Mouse (Mus musculus): Measurements from ENCODE around the gene Ncapg.
"Not testable (repeated sequence)": the region's sequence is repeated elsewhere in the genome, so short reads cannot be mapped to it uniquely, and the experiment has no call there.

The Ncapg gene

GRCm38 (mm10) chr5:45669598-45670279 lies at the start of gene Ncapg:
Gene Ncapg (plus strand): TSS chr5:45669919.
- DNase-seq (ENCODE audit: low spot score) = peak; percentile 96

GRCm38 (mm10) chr5:45621511-45621910 lies 48.2 kb upstream of the Ncapg start:
- no peak for DNase-seq (ENCODE audit: low spot score)

DNA sequence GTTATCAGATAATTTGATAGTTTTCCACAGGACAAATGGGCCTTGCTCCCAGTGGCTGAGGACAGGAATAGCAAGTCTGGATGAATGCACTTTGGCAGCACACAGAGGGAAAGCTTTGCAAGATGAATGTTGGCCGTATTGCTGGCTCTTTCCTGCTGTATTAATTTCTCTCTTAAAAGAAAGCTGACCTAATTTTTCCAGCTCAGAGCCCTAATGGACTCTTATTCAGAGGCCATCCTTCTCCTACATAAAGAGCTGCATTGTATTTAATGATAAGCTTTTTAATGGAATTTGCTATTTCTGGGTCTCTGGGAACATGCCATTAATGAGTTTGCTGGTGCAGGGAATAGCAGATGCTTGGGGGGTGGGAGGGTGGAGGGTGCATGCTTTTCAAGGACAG lies 41.9 kb upstream of the Ncapg start:
- DNase-seq (ENCODE audit: low spot score) = peak; percentile 60

GRCm38 (mm10) chr5:45629470-45629869 lies 40.2 kb upstream of the Ncapg start:
- no peak for DNase-seq (ENCODE audit: low spot score)

DNA sequence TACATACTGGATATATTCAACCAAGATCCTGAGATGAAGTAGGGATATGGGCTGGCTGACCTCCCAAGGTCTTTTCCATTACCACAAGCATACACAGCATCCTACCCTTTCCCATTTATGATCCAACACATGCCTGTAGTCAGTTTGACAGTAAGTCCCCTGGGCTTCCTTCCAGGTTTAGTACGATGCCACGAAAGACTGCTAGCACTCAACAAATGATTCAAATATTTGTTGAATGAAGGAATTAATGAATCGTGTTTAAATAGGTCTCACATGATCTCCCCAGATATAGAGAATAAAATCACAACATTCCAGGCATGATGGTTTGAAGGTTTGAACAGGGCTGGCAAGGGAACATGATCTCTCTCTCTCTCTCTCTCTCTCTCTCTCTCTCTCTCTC lies 31.3 kb upstream of the Ncapg start:
- no peak for DNase-seq (ENCODE audit: low spot score)

- DNase-seq (ENCODE audit: low spot score) = peak; percentile 56
Observed at GRCm38 (mm10) chr5:45638806-45639714, 30.7 kb upstream of the Ncapg start, which contains the start of gene Fam184b. Gene Fam184b (minus strand): TSS chr5:45639614.

DNA sequence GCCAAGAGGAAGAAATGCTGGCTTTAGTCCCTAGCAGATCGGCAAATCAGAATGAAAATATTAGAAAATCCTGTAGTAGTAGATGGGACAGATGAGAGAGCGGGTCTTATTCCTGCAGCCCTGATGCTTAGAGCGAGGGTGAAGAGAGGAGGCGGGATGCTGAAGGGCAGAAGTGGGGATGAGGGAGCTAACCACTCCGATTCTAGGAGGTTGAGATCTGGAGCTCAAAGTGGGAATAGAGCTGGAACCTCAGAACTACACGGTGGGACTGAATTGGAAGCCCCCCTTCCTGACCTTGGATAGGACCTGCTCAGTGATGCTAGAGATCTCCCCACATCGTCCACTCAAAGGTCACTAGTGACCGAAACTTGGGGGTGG lies 30.0 kb upstream of the Ncapg start:
- DNase-seq (ENCODE audit: low spot score) = no peak

GRCm38 (mm10) chr5:45651026-45651703 lies 18.6 kb upstream of the Ncapg start:
- DNase-seq (ENCODE audit: low spot score) = no peak

DNA sequence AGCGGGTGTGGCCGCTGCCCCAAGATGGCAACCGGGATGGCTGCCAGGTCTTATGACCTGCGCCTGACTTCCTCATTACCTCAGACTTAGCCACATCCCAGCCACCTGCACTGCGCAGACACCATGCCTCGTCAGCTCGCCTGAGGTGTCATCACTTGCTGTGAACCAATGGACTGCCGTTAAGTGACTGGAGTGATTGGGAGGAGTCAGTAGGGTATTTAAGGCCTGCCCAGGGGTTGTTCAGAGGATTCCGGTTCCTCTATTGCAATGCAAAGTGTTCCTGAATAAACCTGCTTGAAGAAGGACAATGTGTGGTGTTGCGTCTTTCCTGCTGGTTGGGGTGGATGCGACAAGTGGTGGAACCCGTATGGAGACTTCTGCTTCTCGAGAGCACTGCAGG lies 11.3 kb upstream of the Ncapg start:
- DNase-seq (ENCODE audit: low spot score) = not testable (repeated sequence)

- peak; percentile 69 for DNase-seq (ENCODE audit: low spot score)
Observed at GRCm38 (mm10) chr5:45668324-45668723, 1.4 kb upstream of the Ncapg start.

DNA sequence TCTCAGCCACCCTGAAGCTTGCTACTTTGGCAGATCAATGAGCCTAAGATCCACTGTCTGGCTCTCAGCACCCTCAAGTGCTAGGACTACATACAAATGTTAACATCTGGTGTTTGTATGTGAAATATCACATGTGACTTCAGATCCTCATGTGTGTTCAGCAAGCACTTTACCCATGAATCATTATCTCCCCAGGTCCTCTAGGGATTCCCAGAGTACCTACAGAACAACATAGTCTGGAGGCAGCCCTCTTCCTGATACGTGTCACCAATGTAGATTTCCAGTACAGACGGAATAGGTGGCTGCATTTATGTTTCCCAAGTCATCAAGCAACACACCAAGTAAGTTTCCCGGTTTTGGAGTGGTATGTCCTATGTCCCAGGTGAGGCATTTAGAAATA lies 888 bp upstream of the Ncapg start:
- peak; percentile 20 for DNase-seq (ENCODE audit: low spot score)

- DNase-seq (ENCODE audit: low spot score) = no peak
Observed at GRCm38 (mm10) chr5:45669234-45669597, 503 bp upstream of the Ncapg start.

DNA sequence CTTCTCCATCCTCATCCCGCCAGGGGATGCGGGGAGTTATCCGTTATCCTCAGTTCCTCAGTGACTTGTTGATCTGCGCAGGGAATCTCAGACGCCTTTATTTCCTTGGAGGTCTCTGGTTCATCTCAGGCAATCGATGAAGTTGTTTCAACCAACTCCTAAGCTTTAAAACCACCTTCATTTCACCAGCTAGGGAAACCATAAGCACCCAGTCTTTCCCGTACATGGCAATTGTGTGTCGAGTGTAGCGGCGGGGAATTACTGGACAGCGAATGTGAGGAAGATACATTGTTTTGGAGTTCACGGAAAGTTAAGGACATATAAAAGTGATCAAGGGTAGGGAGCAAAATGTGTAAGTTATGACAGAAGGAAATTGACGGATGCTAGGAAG lies 556 bp downstream of the Ncapg start:
- DNase-seq (ENCODE audit: low spot score) = no peak

- DNase-seq (ENCODE audit: low spot score) = no peak
Observed at GRCm38 (mm10) chr5:45670894-45671494, 1.3 kb downstream of the Ncapg start.

DNA sequence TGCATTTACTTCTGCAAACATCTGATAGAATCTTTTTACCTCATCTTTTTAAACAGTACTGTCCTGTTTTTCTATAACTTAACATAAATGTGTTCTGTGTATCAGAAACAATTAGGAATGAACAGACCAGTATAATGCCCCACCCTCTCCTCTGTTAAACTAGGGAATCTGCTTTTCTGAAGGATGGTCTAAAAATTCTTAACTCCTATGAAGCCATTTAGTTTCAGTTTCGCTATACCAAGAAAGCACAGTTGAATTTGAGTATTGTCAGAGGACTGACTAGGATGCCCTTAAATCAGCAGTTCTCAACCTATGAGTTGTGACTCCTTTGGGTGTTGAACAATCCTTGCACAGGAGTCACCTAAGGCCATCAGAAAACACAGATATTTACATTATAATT lies 5.3 kb downstream of the Ncapg start:
- DNase-seq (ENCODE audit: low spot score) = no peak

DNA sequence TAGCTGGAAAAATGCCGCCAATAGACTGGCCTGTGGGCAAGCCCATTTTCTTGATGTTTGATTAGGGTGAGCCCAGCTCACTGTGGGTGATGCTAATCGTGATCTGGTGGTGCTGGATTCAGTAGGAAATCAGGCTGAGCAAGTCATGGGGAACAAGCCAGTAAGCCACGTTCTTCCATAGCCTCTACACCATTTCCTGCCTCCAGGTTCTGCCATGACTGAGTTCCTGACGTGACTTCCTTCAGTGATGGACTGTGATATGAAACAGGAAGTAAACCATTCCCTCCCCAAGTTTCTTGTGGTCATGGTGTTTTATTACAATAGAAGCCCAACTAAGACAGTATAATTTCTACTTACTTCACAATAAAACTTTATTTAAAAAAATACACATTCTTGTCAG lies 7.9 kb downstream of the Ncapg start:
- DNase-seq (ENCODE audit: low spot score) = no peak

GRCm38 (mm10) chr5:45679955-45680354 lies 10.2 kb downstream of the Ncapg start:
- no peak for DNase-seq (ENCODE audit: low spot score)

GRCm38 (mm10) chr5:45683388-45683787 lies 13.7 kb downstream of the Ncapg start:
- DNase-seq (ENCODE audit: low spot score) = no peak

DNA sequence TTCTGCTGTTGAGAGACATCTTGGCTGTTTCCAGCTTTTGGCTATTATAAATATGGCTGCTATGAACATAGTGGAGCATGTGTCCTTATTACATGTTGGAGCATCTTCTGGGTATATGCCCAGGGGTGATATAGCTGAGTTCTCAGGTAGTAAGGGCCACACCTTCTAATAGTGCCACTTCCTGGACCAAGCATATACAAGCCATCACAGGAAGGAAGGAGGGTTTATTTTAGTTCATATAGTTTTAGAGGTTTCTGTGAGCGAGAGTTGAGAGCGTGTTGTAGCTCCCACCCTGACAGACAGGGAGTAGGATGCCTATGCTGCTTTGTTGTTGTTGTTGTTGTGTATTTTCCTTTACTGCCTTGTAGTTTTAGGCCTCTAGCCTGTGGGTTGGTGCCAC lies 15.5 kb downstream of the Ncapg start:
- no peak for DNase-seq (ENCODE audit: low spot score)

DNA sequence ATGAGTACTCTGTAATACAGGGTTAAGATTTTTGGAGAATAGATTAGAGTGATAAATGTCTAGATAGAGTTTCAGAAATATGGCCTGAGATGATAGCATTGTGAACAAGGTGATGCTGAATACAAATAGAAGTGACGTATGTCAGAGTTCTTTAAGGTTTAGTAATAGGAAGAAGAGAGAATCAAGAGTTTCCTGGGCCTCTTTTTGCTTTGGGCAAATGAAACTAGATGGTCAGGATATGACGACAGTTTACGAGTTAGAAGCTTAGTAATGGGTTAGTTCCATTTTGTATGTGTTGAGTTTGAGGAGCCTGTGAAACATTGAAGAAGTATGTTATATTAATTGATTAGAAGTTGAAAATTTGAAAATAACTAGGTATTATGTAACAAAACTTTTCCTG lies 16.5 kb downstream of the Ncapg start:
- DNase-seq (ENCODE audit: low spot score) = no peak

DNA sequence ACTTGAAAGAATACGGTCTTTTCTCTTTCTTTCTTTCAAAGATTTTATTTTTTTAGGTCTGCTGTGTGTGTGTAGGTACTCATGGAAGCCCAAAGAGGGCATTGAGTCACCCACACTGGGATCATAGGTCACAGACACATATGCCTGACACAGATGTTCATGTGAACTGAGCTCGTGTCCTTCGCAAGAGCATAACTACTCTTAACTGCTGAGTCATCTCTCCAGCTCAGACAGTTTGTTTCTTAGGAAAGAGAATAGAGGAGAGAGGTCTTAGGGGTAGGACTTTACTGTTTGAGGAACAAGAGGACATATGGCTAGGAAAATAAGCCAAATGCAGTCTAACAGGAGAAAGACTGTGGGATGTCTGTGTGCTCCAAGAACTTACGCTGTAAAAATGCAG lies 19.4 kb downstream of the Ncapg start:
- DNase-seq (ENCODE audit: low spot score) = no peak

GRCm38 (mm10) chr5:45690802-45691201 lies 21.1 kb downstream of the Ncapg start:
- no peak for DNase-seq (ENCODE audit: low spot score)
